Mouse (Mus musculus) testis, adult 2 months (tissue): ENCODE results near the gene Hcst.

Experiments used
- CTCF ChIP-seq: fragments of 200-500 bp; IDR thresholded peaks from 2 replicates; pipeline ENCODE4 v1.5.1; 2012; ENCODE audit warnings: low read depth, mild to moderate bottlenecking, inconsistent platforms, low read length, moderate library complexity; ENCODE audit not compliant: control insufficient read depth, insufficient read depth, insufficient replicate concordance
- POLR2A ChIP-seq: fragments of 200-500 bp; IDR thresholded peaks from 2 replicates; pipeline ENCODE4 v1.6.1; 2012; ENCODE audit warnings: low read depth, mild to moderate bottlenecking, inconsistent platforms, low read length, moderate library complexity; ENCODE audit not compliant: control insufficient read depth

- peak; percentile 76 for TF ChIP-seq CTCF
- no peak for TF ChIP-seq POLR2A
These were observed 21.0 kb upstream of the Hcst start for GRCm38 (mm10) chr7:30440697-30441096.
